Mouse (Mus musculus): ENCODE measurements around the gene Ltbp3.

GRCm38 (mm10) chr19:5728631-5729443, 11.9 kb upstream of the Ltbp3 start:
- no peak for TF ChIP-seq POLR2A (IDR thresholded peaks at IDR 0.05; ENCODE audit: borderline replicate concordance, low read depth, low read length)
- no peak for TF ChIP-seq CTCF (IDR thresholded peaks at IDR 0.05; ENCODE audit: low read depth, low read length)

Measured in bone marrow macrophage, adult 2 months (primary cell).